34 mouse cellular contexts compared by ENCODE assay signal in genomic region chr1:83117661-83118060, GRCm38 (mm10). TPM values are rescaled to one million over a fixed set of nuclear protein-coding genes. Genes with fewer than 3 reads are reported as not detected.
DNase-seq lines count a peak whose midpoint lies in the region; ATAC-seq and TF ChIP-seq lines count a peak whose summit lies in the region.
"Had no signal": no experiment of that assay in that cellular context is flagged by ENCODE, and none has a peak within 500 bp of the region (broad histone marks: within the 10 kb centered on the region; RNA-seq: fewer than 3 reads in every experiment).

No protein-coding gene starts in this region.

- H3K4me2 ChIP-seq in forebrain, postnatal 0 days (ENCODE audit: low read depth), result no peak overlapping the region
- no peak overlapping the region for H3K4me2 ChIP-seq in forebrain, embryonic 14.5 days (ENCODE audit: low read length)
- H3K4me2 ChIP-seq: forebrain, embryonic 13.5 days; heart, embryonic 11.5 days; liver, embryonic 15.5 days; lung, embryonic 15.5 days; midbrain, embryonic 13.5 days had no signal

- H3K36me3 ChIP-seq in forebrain, postnatal 0 days (ENCODE audit: insufficient read depth), result no peaks in the 10 kb centered on the region
- H3K36me3 ChIP-seq in forebrain, embryonic 14.5 days (ENCODE audit: control insufficient read depth, insufficient read depth, low read length), result no peaks in the 10 kb centered on the region
- H3K36me3 ChIP-seq: limb, embryonic 10.5 days; liver, embryonic 15.5 days; lung, embryonic 15.5 days; midbrain, embryonic 13.5 days had no signal

- H3K27ac ChIP-seq in forebrain, postnatal 0 days (ENCODE audit: low read depth, low read length), result no peak overlapping the region
- H3K27ac ChIP-seq in forebrain, embryonic 14.5 days (ENCODE audit: low read depth, low read length), result no peak overlapping the region
- H3K27ac ChIP-seq: forebrain, embryonic 13.5 days; gastrocnemius, adult 2 months; hindbrain, postnatal 0 days; limb, embryonic 10.5 days; liver, embryonic 15.5 days; lung, embryonic 15.5 days; midbrain, embryonic 13.5 days had no signal

- peak; percentile 12 for DNase-seq in forebrain, postnatal 0 days
- DNase-seq in forebrain, embryonic 14.5 days (ENCODE audit: low spot score), result no peak
- DNase-seq in layer of hippocampus, adult 9-10 months (ENCODE audit: low spot score), result peak; percentile 6
- no peak for DNase-seq in layer of hippocampus, postnatal 10 days (ENCODE audit: low spot score in 2 of 2)
- DNase-seq in brain, adult 2 months (ENCODE audit: low read depth, low spot score), result peak; percentile 71
- DNase-seq in left cerebral cortex, postnatal 36 days (ENCODE audit: low spot score in 2 of 2), result peak; percentile 15
- DNase-seq in gastrocnemius, postnatal 36 days, result no peak
- no peak for DNase-seq in heart, adult 11 months
- DNase-seq: adrenal gland, postnatal 10 days; cerebellum, adult 2 months; cerebellum, postnatal 36 days; embryo, embryonic 11 days; gastrocnemius, adult 2 months; kidney, adult 18-20 months; kidney, postnatal 4 days; liver; lung, postnatal 36 days; spleen, adult 18-20 months had no signal

- H3K27me3 ChIP-seq in forebrain, postnatal 0 days (ENCODE audit: insufficient read depth, low read length), result no peaks in the 10 kb centered on the region
- no peaks in the 10 kb centered on the region for H3K27me3 ChIP-seq in forebrain, embryonic 14.5 days (replicated peaks; ENCODE audit: control insufficient read depth, insufficient read depth, low read length)
- H3K27me3 ChIP-seq: forebrain, embryonic 13.5 days; liver, embryonic 15.5 days; lung, embryonic 15.5 days; megakaryocyte, embryonic 14.5 days; midbrain, embryonic 13.5 days had no signal

- TF ChIP-seq CTCF in forebrain, postnatal 0 days (IDR thresholded peaks at IDR 0.05; ENCODE audit: low read depth), result no peak

- no peak overlapping the region for H3K9ac ChIP-seq in forebrain, postnatal 0 days
- no peak overlapping the region for H3K9ac ChIP-seq in forebrain, embryonic 14.5 days (ENCODE audit: low read length)
- H3K9ac ChIP-seq: forebrain, embryonic 13.5 days; liver, embryonic 15.5 days; lung, embryonic 15.5 days; midbrain, embryonic 13.5 days had no signal

- no peaks in the 10 kb centered on the region for H3K9me3 ChIP-seq in forebrain, postnatal 0 days (ENCODE audit: low read length)
- no peaks in the 10 kb centered on the region for H3K9me3 ChIP-seq in forebrain, embryonic 14.5 days (replicated peaks; ENCODE audit: control insufficient read depth, low read length)
- H3K9me3 ChIP-seq: forebrain, embryonic 13.5 days; limb, embryonic 10.5 days; liver, embryonic 15.5 days; lung, embryonic 15.5 days; megakaryocyte, embryonic 14.5 days; midbrain, embryonic 13.5 days had no signal

- ATAC-seq in forebrain, postnatal 0 days, result peak; percentile 38
- ATAC-seq in forebrain, embryonic 14.5 days, result no peak
- ATAC-seq: forebrain, embryonic 13.5 days; hindbrain, postnatal 0 days; midbrain, embryonic 13.5 days had no signal

- WGBS in forebrain, postnatal 0 days, result 82% methylated on average over 7 of the region's 7 CpGs
- 86% methylated on average over 7 of the region's 7 CpGs for WGBS in forebrain, embryonic 14.5 days

- no peak overlapping the region for H3K4me3 ChIP-seq in forebrain, postnatal 0 days (ENCODE audit: low read depth, low read length)
- H3K4me3 ChIP-seq in forebrain, embryonic 14.5 days (ENCODE audit: low read depth, low read length), result no peak overlapping the region
- H3K4me3 ChIP-seq: forebrain, embryonic 13.5 days; gastrocnemius, adult 2 months; limb, embryonic 10.5 days; liver, embryonic 15.5 days; lung, embryonic 15.5 days; megakaryocyte, embryonic 14.5 days; midbrain, embryonic 13.5 days had no signal

- H3K4me1 ChIP-seq in forebrain, postnatal 0 days (ENCODE audit: insufficient read depth), result no peaks in the 10 kb centered on the region
- H3K4me1 ChIP-seq in forebrain, embryonic 14.5 days (ENCODE audit: control insufficient read depth, insufficient read depth, low read length), result no peaks in the 10 kb centered on the region
- H3K4me1 ChIP-seq: forebrain, embryonic 13.5 days; limb, embryonic 10.5 days; liver, embryonic 15.5 days; lung, embryonic 15.5 days; megakaryocyte, embryonic 14.5 days; midbrain, embryonic 13.5 days had no signal

- intact Hi-C loops in left cerebral cortex, postnatal 36 days (cut with DNase I), result no loop called here
- intact Hi-C loops in gastrocnemius, postnatal 36 days (cut with DNase I), result no loop called here

RNA-seq across cellular contexts. Expression of gene Ccl20, which starts 1.1 kb away (rescaled TPM):
- total RNA-seq in forebrain, postnatal 0 days (2014; rRNA removed), result not detected in 2 replicates
- polyA plus RNA-seq in forebrain, postnatal 0 days (2015; fragmentation: Nextera tagmentation; extraction: Ambion mirVana), result 0.21 TPM in 1 of 2 replicates, not detected in the other
- not detected in 2 replicates for polyA plus RNA-seq in forebrain, embryonic 14.5 days (2014; fragmentation: Nextera tagmentation; extraction: Ambion mirVana)
- total RNA-seq in layer of hippocampus, postnatal 10 days (2021), result not detected
- total RNA-seq in left cerebral cortex, postnatal 36 days (2021), result not detected
- not detected for total RNA-seq in gastrocnemius, postnatal 36 days (2021)
- total RNA-seq: adrenal gland, postnatal 10 days; gastrocnemius, adult 2 months; granulocyte monocyte progenitor cell, adult 5-6 weeks; hindbrain, postnatal 0 days; monocyte, adult 5-6 weeks; neutrophil, adult 5-6 weeks had no signal
- polyA plus RNA-seq: cerebellum, adult 2 months; forebrain, embryonic 13.5 days; heart, postnatal 0 days; hindbrain, embryonic 11.5 days; hindbrain, postnatal 0 days; limb, embryonic 10.5 days; liver, embryonic 15.5 days; lung, embryonic 15.5 days; midbrain, embryonic 13.5 days; testis, adult 2 months had no signal

RNA-seq across cellular contexts. Expression of gene Daw1, which starts 41.9 kb away (rescaled TPM):
- 2.0 and 2.5 TPM in 2 replicates for total RNA-seq in forebrain, postnatal 0 days (2014; rRNA removed)
- 0.93 and 1.6 TPM in 2 replicates for polyA plus RNA-seq in forebrain, postnatal 0 days (2015; fragmentation: Nextera tagmentation; extraction: Ambion mirVana)
- 0.51 and 0.80 TPM in 2 replicates for polyA plus RNA-seq in forebrain, embryonic 14.5 days (2014; fragmentation: Nextera tagmentation; extraction: Ambion mirVana)
- 1 to 10 TPM; 1.2 to 2.2 TPM for total RNA-seq in layer of hippocampus, postnatal 10 days (2021)
- total RNA-seq in left cerebral cortex, postnatal 36 days (2021), result under 1 TPM in 1 of 2 experiments, not detected in 1; 0.20 TPM
- not detected for total RNA-seq in gastrocnemius, postnatal 36 days (2021)
- total RNA-seq: adrenal gland, postnatal 10 days; gastrocnemius, adult 2 months; granulocyte monocyte progenitor cell, adult 5-6 weeks; monocyte, adult 5-6 weeks; neutrophil, adult 5-6 weeks had no signal
- polyA plus RNA-seq: heart, embryonic 11.5 days; heart, postnatal 0 days; limb, embryonic 10.5 days; liver, embryonic 15.5 days had no signal

RNA-seq across cellular contexts. Expression of gene Krtap28-13, which starts 56.9 kb away (rescaled TPM):
- total RNA-seq in forebrain, postnatal 0 days (2014; rRNA removed), result not detected in 2 replicates
- polyA plus RNA-seq in forebrain, postnatal 0 days (2015; fragmentation: Nextera tagmentation; extraction: Ambion mirVana), result not detected in 2 replicates
- not detected in 2 replicates for polyA plus RNA-seq in forebrain, embryonic 14.5 days (2014; fragmentation: Nextera tagmentation; extraction: Ambion mirVana)
- total RNA-seq in layer of hippocampus, postnatal 10 days (2021), result not detected
- not detected for total RNA-seq in left cerebral cortex, postnatal 36 days (2021)
- not detected for total RNA-seq in gastrocnemius, postnatal 36 days (2021)
- total RNA-seq: adrenal gland, postnatal 10 days; gastrocnemius, adult 2 months; granulocyte monocyte progenitor cell, adult 5-6 weeks; hindbrain, postnatal 0 days; monocyte, adult 5-6 weeks; neutrophil, adult 5-6 weeks had no signal
- polyA plus RNA-seq: cerebellum, adult 2 months; forebrain, embryonic 13.5 days; heart, postnatal 0 days; hindbrain, embryonic 11.5 days; hindbrain, postnatal 0 days; kidney, embryonic 16.5 days; limb, embryonic 10.5 days; liver, embryonic 15.5 days; lung, embryonic 15.5 days; midbrain, embryonic 13.5 days; testis, adult 2 months had no signal

RNA-seq across cellular contexts. Expression of gene A030005K14Rik, which starts 58.5 kb away (rescaled TPM):
- total RNA-seq in forebrain, postnatal 0 days (2014; rRNA removed), result not detected in 2 replicates
- not detected in 2 replicates for polyA plus RNA-seq in forebrain, postnatal 0 days (2015; fragmentation: Nextera tagmentation; extraction: Ambion mirVana)
- polyA plus RNA-seq in forebrain, embryonic 14.5 days (2014; fragmentation: Nextera tagmentation; extraction: Ambion mirVana), result not detected in 2 replicates
- total RNA-seq in layer of hippocampus, postnatal 10 days (2021), result not detected
- not detected for total RNA-seq in left cerebral cortex, postnatal 36 days (2021)
- not detected for total RNA-seq in gastrocnemius, postnatal 36 days (2021)
- total RNA-seq: adrenal gland, postnatal 10 days; gastrocnemius, adult 2 months; granulocyte monocyte progenitor cell, adult 5-6 weeks; hindbrain, postnatal 0 days; monocyte, adult 5-6 weeks; neutrophil, adult 5-6 weeks had no signal
- polyA plus RNA-seq: cerebellum, adult 2 months; embryonic facial prominence, embryonic 14.5 days; forebrain, embryonic 13.5 days; heart, embryonic 11.5 days; heart, postnatal 0 days; hindbrain, embryonic 11.5 days; hindbrain, postnatal 0 days; kidney, embryonic 16.5 days; limb, embryonic 10.5 days; liver, embryonic 15.5 days; lung, embryonic 15.5 days; midbrain, embryonic 13.5 days; testis, adult 2 months had no signal

Comparison
In these comparisons a context has a peak if more than half of its experiments do, and no peak if none do; other contexts are left out.
1. DNase-seq: peak in forebrain, postnatal 0 days (single experiment), layer of hippocampus, adult 9-10 months (single experiment), brain, adult 2 months (single experiment) and left cerebral cortex, postnatal 36 days (2 of 2); none in forebrain, embryonic 14.5 days (single experiment), layer of hippocampus, postnatal 10 days (0 of 2), gastrocnemius, postnatal 36 days (0 of 2) and heart, adult 11 months (single experiment).